Mouse (Mus musculus) large intestine, adult 2 months (tissue): ENCODE measurements around the gene Lcat. TPM values are rescaled to one million over a fixed set of nuclear protein-coding genes. Genes with fewer than 3 reads are reported as not detected.

Experiments
- DNase-seq: peaks from one replicate; pipeline ENCODE4 v3.0.0-alpha.2; 2012; ENCODE audit warnings: low read depth, low spot score
- WGBS: fragments of 180-500 bp; shearing (Covaris S2); methylation state at CpG from one replicate; pipeline ENCODE4 v1.1.7; 2018; 5-methylcytosine and 5-hydroxymethylcytosine counted together
- polyA plus RNA-seq: library from polyadenylated mRNA; depleted of rRNA; stranded (reverse); fragments of >200 nt; gene quantifications from 2 replicates; pipeline ENCODE4 v1.2.3, GENCODE M21; 2012

Lcat gene
- polyA plus RNA-seq, 1 experiment: 0.89 TPM

DNA sequence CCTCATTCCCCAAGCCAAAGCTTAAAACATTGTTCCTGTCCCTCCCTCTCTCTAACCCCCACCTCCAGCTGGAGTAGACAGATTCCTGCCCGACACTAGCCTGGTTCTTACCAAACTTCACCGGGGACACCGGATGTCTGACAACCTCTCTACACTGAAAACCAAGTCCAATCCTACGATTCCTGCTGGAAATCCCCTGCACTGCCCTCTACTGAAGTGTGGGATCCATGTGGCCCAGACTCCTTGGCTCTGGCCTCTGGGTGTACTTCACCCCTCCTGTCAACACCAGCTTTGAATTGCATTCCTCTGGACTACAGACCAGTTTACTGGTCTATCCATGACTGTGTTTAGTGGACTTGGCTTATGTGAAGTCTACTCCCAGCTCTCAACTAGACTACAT, 13.4 kb upstream of the Lcat start:
- 70% methylated on average over 4 of the region's 4 CpGs for WGBS
- DNase-seq: no peak

DNA sequence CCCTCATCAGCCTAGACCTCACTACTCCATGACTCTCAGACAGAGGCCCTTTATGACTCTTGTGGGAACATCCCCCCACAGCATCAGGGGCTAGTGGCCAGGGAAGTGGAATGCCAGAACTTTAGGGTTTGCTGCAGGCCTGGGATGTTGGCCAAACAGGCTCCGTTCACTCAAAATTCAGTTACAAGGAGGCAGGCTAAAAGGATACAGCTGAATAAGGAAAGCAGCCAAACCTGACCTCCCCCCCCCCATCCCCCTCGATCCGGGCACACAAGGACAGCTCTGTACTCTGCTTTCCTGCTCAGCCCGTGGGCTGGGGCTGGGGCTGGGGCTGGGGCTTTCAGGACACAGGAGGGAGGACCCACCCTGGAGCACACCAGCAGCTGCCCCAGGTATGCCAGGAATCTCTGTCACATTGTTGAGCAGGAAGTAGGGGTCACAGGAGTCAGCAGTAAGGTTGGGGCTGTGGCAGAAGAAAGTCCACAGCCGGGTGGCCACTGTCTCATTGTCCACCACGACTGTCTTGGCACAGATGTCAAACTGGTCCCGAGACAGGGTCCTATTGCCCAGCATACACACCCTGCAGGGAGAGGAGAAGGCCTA, 8.0 kb upstream of the Lcat start:
- DNase-seq: no peak
- WGBS: 26% methylated on average over 7 of the region's 7 CpGs

DNA sequence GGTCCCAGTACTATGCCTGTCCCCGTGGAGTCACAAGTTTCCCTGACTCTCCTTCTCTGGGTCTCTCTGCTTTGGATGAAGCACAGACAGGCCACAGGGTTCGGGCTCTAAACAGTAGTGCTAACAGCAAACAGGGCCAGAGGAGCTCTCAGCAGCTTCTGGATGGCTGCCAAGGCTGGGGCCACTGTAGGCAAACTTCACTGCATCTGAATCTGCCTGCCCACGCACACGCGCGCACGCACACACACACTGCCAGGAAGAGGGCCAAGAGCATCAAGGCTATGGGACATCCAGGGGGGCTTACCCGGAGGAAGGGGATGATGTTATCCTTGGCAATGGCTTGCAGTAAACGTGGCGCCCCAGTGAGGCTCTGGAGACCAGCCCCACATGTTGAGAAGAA, 6.2 kb upstream of the Lcat start:
- DNase-seq: no peak
- WGBS: 33% methylated on average over 10 of the region's 10 CpGs

DNA sequence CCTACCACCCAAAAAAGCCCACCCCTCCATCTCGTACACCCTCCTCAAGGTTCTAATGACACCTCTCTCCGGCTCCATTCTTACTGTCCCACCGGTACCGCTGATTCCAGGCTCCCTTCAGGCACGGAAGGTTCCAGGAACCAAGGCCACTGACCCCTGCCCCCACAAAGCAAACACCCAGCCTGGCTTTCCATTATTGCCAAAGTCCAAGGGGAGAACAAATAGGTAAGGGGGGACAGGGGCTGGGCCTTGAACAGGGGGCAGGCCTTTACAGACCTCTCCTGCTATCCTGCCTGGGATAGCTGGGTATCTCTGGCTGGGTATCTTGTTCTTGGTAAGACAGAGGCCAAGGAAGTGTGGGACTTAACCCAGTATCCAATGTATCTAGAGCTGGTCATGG, 640 bp downstream of the Lcat start:
- 83% methylated on average over 5 of the region's 5 CpGs for WGBS
- DNase-seq: no peak

DNA sequence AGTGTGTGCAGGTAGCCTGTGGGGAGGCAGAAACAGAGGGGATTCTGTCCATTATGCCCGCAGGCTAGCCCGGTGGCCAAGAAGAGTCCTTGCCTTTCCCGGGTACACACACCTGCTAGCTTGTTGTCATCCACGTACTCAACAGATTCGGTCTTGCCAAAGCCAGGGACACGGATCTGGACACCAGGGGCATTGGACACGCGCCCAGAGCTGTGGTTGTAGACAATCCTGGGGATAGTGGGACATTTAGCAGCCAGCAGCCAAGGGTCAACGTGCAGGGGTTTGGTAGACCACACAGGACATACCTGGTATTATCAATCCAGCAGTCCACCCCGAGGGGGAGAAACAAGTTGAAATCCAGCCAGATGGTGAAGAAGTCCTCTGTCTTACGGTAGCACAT, 1.2 kb downstream of the Lcat start:
- 91% methylated on average over 11 of the region's 11 CpGs for WGBS

DNA sequence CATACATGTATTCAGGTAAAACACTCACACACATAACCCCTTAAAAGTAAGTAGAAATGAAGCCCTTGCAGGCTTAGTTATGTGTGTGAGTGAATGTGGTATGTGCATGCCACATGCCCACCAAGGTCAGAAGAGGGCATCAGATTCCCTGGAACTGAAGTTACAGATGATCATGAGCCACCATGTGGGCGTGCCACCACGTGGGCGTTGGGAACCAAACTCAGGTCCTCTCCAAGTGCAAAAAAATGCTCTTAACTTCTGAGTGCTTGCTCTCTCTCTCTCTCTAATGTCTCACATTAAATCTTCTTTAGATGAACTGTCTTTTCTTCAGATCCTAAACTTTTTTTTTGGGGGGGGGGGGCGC, 4.9 kb downstream of the Lcat start, which contains the start of gene Psmb10:
TSS of gene Psmb10 (minus strand) at position 139 of the 364 bp plus-strand sequence.
- 1% methylated on average over 4 of the region's 4 CpGs for WGBS
- no peak for DNase-seq

More for the DNA sequence above, 1.2 kb downstream of the Lcat start:
- DNase-seq: no peak

DNA sequence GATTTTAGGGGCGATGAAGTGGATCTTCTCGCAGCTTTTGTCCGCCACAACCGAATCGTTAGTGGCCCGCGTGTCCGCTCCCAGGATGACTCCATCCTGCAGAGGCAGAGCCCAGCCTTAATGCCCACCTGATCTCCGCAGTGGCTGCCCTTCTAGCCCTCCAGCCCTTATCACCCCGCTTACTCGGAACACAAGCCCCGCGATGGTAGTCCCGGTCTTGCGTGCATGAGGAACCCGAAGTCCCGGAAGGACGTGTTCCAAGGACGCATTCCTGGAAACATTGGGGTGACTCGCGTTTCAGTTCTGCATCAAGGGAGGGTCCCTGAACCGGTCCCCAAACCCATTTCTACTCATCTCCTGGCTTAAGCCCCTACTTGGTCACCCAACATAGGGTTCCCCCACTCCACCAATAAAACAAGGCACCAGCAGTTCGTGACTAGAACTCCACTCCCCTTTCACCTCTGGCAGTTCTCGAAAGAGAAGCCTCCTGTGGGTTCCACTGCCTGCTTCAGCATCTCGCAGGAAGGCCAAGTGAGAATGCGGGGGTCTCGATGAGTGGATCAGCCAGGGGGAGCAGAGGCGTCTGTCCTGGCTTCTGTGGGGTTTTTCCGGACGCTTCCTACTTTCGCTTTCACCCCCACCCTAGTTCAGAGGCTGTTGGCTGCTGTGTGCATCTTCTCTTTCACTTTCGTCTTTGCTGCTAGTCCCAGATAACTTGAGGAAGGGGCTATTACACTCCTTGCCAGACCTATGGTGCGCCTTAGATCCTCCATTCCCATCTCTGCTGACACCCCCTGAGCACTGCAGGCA, 5.5 kb downstream of the Lcat start:
- peak; percentile 55 for DNase-seq
- WGBS: under 1% methylated on average over 33 of the region's 33 CpGs

DNA sequence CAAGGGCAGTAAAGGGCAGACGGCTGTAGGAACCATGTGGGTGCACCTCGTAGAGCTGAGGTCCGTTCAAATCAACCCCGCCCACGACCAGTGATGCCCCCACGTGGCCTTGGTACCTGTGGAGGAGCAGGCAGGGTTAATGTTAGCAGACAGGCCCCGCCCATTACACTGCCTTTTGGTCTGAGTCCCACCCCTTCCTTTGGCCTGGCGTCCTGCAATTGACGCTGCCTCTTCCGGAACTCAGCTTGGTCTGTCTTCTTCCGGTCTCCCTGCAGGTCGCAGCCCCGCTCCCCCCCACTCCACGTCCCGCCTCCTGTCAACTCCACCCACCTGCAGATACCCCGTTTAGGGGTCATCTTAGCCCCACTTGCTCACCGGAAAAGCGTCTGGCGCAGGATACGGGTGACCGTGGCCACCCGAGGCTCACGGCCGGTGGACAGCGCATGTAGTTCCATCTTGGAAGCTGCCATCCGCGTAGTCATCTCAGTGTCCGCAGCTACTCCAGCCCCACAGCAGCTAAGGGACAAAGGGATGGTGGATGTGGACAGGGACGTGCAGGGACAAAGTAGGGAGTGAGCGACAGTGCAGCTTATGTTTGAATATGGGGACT, 6.2 kb downstream of the Lcat start:
- peak; percentile 62 for DNase-seq
- WGBS: under 1% methylated on average over 30 of the region's 30 CpGs

DNA sequence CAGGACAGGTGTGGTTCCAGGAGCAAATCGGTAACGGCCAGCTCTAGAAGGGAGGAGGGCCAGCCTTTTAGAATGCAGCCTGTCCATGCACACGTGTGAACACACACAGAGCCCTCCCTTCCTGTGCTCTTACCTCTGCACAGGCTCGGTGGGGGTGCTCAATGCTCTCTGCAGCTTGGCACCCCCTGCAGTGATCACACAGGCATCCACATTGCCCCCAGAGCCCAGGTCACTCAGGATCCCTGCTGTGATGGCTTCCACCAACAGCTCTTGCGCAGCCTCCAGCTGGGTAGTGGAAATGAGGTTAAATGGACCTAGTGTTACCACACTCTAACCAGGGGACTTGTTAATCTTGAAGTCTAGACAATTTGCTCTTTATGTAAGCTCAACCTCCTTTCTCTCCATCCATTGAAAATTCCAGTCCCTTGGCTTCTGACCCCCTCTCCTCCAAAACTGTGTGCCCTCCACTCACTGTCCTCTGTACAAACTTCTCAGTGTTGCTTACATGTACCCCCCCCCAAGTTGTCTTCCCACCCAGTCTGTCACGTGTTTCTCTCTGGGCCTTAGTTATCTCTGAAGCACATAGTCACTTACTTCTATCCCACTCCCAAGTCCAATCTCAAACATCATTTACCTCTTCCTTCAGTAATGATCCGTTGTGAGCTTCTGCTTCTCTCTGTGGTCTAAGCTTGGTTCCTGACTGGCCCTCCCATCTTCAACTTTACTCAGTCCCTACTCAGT, 7.1 kb downstream of the Lcat start:
- 51% methylated on average over 7 of the region's 7 CpGs for WGBS
- DNase-seq: no peak

DNA sequence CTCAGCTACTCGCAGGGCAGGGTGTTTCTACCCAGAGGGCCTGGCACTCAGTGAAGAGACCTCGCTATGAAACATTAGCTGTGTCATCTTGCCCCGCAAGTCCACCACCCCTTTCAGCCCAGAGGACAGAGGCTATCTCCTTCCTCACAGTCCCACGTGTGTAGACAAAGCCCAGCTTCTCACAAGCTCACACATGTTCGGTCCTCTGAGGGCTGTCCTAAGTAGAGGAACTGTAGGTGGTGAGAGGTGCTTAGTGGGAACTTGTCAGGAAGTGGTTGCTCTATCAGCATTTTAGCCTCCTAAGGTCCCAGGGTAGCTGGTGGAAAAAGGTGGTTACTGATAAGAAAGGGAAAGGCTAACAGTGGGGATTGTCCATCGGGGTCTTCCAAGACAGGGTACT, 8.1 kb downstream of the Lcat start:
- WGBS: 81% methylated on average over 6 of the region's 6 CpGs
- no peak for DNase-seq

DNA sequence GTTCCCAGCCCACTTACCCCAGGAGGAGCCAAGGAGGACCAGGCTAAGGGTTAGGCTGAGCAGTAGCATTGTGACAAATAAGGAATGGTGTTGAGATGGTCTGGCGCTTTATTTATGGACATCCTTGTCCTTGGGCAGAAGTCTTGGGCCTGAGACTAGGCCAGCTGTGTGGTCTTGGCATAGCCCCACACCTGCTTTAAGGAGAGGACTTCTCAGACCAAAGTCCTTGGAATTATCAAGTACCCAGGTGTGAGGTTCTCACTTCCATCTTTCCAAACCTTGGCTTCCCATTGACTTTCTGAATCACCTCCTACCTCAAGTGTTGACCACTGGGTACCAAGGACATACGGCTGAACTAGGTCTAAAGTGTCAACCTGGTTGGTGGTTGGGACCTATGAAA, 9.4 kb downstream of the Lcat start, which contains the start of gene Ctrl:
TSS of gene Ctrl (minus strand) at position 101 of the 400 bp plus-strand sequence.
- DNase-seq: no peak
- 89% methylated on average over 2 of the region's 2 CpGs for WGBS

DNA sequence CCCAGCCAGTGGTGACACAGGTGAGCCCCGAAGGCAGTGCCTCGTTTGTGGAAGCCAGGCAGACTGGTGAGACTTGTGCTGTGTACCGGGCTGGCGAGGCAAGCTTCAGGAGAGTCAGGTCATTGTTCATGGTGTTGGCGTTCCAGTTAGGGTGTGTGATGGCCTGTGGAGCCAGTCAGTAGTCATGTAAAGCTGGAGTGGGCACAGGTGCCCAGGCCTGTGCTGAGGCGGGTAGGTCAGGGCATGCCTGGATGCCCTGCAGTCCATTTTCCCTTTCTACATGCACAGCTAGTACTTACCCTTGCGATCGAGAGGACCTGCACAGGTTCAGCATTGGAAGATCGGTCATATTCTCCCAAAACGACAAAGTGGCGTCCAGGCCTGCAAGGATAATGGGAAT, 10.7 kb downstream of the Lcat start:
- 90% methylated on average over 11 of the region's 11 CpGs for WGBS
- DNase-seq: no peak

DNA sequence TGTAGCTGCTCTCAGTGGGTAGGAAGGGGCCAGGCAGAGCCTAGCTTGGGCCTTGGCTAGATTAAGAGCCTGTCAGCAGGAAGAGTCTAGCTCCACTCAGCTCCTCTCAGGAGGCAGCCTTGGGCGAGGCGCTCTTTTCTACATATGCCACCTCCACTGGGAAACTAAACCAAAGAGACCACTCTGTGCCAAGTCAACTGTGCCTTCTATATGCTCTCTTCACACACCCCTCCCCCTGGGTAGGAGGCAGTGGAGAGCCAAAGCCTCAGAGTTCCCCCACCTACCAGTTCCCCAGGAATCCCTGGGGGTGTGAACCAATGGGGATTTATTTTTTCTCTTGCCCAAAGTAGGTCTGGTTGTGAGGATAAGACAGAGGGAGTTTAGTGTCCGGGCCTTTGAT, 11.9 kb downstream of the Lcat start:
- DNase-seq: no peak
- 97% methylated on average over 3 of the region's 3 CpGs for WGBS

DNA sequence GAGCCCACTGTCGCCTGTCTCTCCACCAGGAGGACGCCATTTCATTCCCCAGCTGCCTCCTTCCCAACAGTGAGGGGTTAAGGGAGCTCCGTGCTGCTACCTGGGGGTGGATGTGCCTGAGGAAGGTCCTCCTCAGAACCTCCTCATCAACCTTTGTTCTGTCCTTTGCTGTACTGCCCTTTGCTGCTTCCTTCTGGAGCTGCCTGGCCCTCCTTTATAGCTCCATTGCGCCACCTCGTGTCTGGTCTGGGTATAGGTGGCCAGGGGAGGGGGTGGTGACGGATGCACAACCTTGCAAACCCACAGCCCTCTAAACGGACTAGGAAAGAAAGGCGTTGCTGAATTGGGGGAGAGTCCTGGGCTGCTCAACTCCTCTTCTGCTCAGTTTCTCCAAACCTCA, 12.6 kb downstream of the Lcat start:
- WGBS: 29% methylated on average over 8 of the region's 8 CpGs
- no peak for DNase-seq

DNA sequence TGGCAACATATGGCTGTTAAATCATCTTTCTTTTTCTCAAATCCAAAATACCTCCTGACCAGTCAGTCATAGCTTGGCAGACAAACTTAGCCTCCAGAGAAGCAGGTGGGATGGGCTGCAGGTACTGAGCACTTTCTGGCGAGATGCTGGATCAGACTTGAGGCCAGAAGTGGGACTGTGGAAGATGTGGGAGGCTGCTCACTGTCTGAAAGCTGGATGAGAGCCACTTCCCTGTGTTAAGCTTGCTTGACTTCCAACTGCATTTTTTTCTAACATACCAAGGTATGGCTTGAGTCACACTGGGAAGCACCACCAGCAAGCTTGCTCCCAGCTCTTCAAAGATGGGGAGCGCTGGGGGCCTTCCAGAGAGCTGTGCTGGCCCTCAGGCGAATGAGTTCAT, 18.1 kb downstream of the Lcat start:
- DNase-seq: no peak
- WGBS: 83% methylated on average over 3 of the region's 3 CpGs

DNA sequence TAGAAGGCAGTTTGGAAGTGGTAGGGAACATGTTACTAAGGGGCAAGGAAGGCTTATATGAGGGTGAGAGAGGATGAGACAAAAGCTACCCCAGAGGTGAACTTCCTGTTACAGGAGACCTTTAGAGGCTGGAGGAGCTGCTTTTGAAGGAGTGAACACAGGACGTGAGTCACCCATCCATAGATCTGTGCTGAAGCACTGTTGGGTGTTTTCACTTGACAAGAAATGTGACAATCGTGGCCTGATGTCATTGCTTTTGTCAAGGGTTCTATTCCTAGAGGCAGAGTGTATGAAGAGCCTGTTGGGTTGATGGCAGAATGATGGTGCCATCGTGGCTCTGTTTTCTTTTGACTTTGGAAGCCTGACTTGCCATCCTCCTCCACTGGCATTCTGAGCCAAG, 23.8 kb downstream of the Lcat start:
- DNase-seq: no peak
- WGBS: 71% methylated on average over 3 of the region's 3 CpGs

DNA sequence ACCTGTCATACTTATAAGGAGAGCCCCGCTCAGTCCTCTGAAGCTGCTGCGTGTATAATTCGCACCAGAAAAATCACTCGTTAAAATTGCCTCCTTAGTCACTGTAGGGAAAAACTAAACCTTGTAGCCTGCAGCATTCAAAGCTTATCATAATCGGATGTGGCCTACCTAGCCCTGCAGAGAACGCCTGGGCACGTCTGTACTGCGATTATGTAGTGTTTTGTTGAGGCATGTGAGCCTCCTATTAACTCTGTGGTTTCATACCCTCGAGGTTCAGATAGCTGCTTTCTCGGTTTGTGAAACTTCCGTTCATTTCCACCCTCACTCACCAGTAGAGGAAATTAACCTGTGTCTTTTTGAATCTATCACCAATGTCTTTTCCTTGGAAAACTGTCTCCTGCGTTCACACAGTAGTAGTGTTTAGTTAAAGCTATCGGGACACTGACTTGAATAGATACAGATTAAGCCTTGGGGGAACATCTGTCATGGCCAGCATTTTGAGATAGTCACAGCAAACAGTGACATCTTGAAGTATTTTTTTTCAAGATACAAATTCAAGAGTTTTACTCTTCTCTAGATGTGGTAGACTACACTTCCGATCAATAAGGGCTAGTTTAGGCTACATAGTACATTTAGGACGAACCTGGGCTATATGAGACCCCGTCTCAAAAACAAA, 42.1 kb downstream of the Lcat start:
- WGBS: 23% methylated on average over 16 of the region's 16 CpGs
- DNase-seq: no peak

DNA sequence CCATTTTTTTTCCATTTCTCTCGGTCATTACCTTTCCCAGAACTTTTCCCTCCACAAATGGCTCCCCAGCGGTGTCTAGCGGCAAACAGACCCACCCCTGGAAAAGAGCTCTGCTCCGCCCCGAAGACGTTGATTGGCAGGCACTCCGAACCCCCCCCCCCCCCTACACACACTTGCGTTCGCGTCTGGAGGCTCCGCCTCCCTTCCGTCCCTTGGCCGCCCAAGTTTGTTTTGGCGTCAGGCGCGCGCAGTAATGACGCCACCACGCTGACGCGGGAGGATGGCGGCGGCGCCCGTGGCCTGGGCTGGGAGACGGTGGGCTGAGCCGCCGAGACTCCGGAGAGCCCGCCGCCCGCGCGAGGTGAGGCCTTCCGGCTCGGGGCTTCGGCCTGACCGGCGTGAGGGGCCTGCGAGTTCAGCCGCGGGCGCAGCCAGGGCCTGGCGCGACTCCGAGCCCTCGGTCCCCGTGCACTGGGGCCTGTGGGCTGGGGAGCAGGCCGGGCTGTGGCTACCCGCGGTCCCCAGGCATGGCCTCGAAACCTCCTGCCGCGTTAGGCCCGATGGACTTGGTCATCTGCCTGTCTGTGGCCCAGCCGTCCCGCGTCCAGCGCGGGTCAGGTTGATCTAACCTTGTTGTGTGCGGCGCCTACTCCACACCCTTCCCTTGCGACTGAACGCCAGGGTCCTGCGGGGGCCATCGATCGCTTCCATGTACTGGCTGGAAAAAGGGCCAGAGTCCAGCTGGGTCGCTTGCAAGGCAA, 42.8 kb downstream of the Lcat start, which contains the start of gene Pskh1:
TSS of gene Pskh1 (plus strand) at position 262 of the 761 bp plus-strand sequence.
- WGBS: under 1% methylated on average over 68 of the region's 68 CpGs
- peak; percentile 57 for DNase-seq
